Mouse (Mus musculus) frontal cortex, adult (tissue): Measurements from ENCODE around the gene Kera.
A peak's percentile ranks its signal among the peaks of the same experiment; 100 is the strongest.

Experiments used
- ATAC-seq: cut with Nextera tagmentation; 2 replicates; pipeline ENCODE4 v1.9.2; 2017; ENCODE audit warnings: mild to moderate bottlenecking, moderate library complexity, mixed read lengths; ENCODE audit not compliant: low TSS enrichment

The Kera gene

GRCm38 (mm10) chr10:97606579-97606978 lies at the start of gene Kera:
Gene Kera (plus strand): TSS chr10:97606879.
- no peak for ATAC-seq

- ATAC-seq = no peak
Measured at GRCm38 (mm10) chr10:97564957-97565856, 41.5 kb upstream of the Kera start, which contains the start of gene Lum. Gene Lum (plus strand): TSS chr10:97565128.

GRCm38 (mm10) chr10:97567489-97568135 lies 39.1 kb upstream of the Kera start:
- no peak for ATAC-seq

- ATAC-seq = no peak; the same call in 1 of the 2 replicates
Measured at GRCm38 (mm10) chr10:97582543-97583231, 24.0 kb upstream of the Kera start.

- no peak for ATAC-seq
Measured at GRCm38 (mm10) chr10:97584176-97584575, 22.5 kb upstream of the Kera start.

GRCm38 (mm10) chr10:97587159-97587558 lies 19.5 kb upstream of the Kera start:
- ATAC-seq = no peak

GRCm38 (mm10) chr10:97589574-97589973 lies 17.1 kb upstream of the Kera start:
- ATAC-seq = peak; percentile 27; the same call in 1 of the 2 replicates

- no peak for ATAC-seq
Measured at GRCm38 (mm10) chr10:97591036-97591435, 15.6 kb upstream of the Kera start.

- ATAC-seq = no peak
Measured at GRCm38 (mm10) chr10:97591685-97592084, 15.0 kb upstream of the Kera start.

GRCm38 (mm10) chr10:97595680-97596079 lies 11.0 kb upstream of the Kera start:
- ATAC-seq = no peak

- no peak for ATAC-seq
Measured at GRCm38 (mm10) chr10:97601744-97602143, 4.9 kb upstream of the Kera start.

- ATAC-seq = no peak
Measured at GRCm38 (mm10) chr10:97603256-97603655, 3.4 kb upstream of the Kera start.

- no peak for ATAC-seq
Measured at GRCm38 (mm10) chr10:97622328-97622727, 15.6 kb downstream of the Kera start.

- ATAC-seq = no peak
Measured at GRCm38 (mm10) chr10:97624381-97624780, 17.7 kb downstream of the Kera start.

GRCm38 (mm10) chr10:97625116-97625515 lies 18.4 kb downstream of the Kera start:
- no peak for ATAC-seq

GRCm38 (mm10) chr10:97626543-97626942 lies 19.9 kb downstream of the Kera start:
- ATAC-seq = no peak

GRCm38 (mm10) chr10:97631061-97631460 lies 24.4 kb downstream of the Kera start:
- ATAC-seq = no peak

- no peak for ATAC-seq
Measured at GRCm38 (mm10) chr10:97641926-97642325, 35.2 kb downstream of the Kera start.

GRCm38 (mm10) chr10:97643768-97644167 lies 37.1 kb downstream of the Kera start, which contains the start of gene Epyc:
Gene Epyc (plus strand): TSS chr10:97644068.
- no peak for ATAC-seq

- ATAC-seq = no peak
Measured at GRCm38 (mm10) chr10:97650334-97650733, 43.7 kb downstream of the Kera start.

- no peak for ATAC-seq
Measured at GRCm38 (mm10) chr10:97659489-97659888, 52.8 kb downstream of the Kera start.
